Mouse (Mus musculus) megakaryocyte progenitor cell, adult 5-6 weeks (primary cell): ENCODE measurements around the gene Hoxb7. TPM values are rescaled to one million over a fixed set of nuclear protein-coding genes. Genes with fewer than 3 reads are reported as not detected.

Source experiments
- ATAC-seq: replicated peaks from 2 replicates; pipeline ENCODE4 v1.8.0; 2016; ENCODE audit warnings: mild to moderate bottlenecking, moderate TSS enrichment, inconsistent platforms; ENCODE audit not compliant: poor library complexity
- total RNA-seq, 2 experiments: library from RNA; stranded (forward) in 1 of 2; stranded (reverse) in 1 of 2; fragments of 157-497, 149-512 nt in 1 of 2; fragments of 200-1000 nt in 1 of 2; gene quantifications; 2 replicates each; pipeline versions ENCODE4 v1.2.3 to v1.2.4; 2015 to 2017

The Hoxb7 gene
- total RNA-seq, 2 experiments from 2014 or later = not detected

- no peak for ATAC-seq
Measured at GRCm38 (mm10) chr11:96313806-96314428, 27.5 kb downstream of the Hoxb7 start.

- ATAC-seq = peak; percentile 18; the same call in 1 of the 2 replicates
Measured at GRCm38 (mm10) chr11:96314671-96315343, 28.4 kb downstream of the Hoxb7 start.

- ATAC-seq = no peak
Measured at GRCm38 (mm10) chr11:96315344-96315681, 28.9 kb downstream of the Hoxb7 start.

GRCm38 (mm10) chr11:96316696-96317607, 30.5 kb downstream of the Hoxb7 start:
- no peak for ATAC-seq

- no peak for ATAC-seq
Measured at GRCm38 (mm10) chr11:96317608-96318367, 31.4 kb downstream of the Hoxb7 start, which contains the start of gene Hoxb4. Gene Hoxb4 (plus strand): TSS chr11:96318267.

- peak; percentile 75 for ATAC-seq
Measured at GRCm38 (mm10) chr11:96318368-96319070, 32.1 kb downstream of the Hoxb7 start.

GRCm38 (mm10) chr11:96319071-96319902, 32.9 kb downstream of the Hoxb7 start:
- no peak for ATAC-seq

- peak; percentile 62 for ATAC-seq
Measured at GRCm38 (mm10) chr11:96319910-96320309, 33.5 kb downstream of the Hoxb7 start.

- no peak for ATAC-seq
Measured at GRCm38 (mm10) chr11:96320688-96321087, 34.3 kb downstream of the Hoxb7 start.

GRCm38 (mm10) chr11:96321846-96322245, 35.4 kb downstream of the Hoxb7 start:
- no peak for ATAC-seq

- no peak for ATAC-seq
Measured at GRCm38 (mm10) chr11:96322738-96323137, 36.3 kb downstream of the Hoxb7 start.

GRCm38 (mm10) chr11:96323154-96323553, 36.7 kb downstream of the Hoxb7 start, which contains the start of gene Hoxb3:
Gene Hoxb3 (plus strand): TSS chr11:96323326.
- ATAC-seq = no peak

- ATAC-seq = no peak
Measured at GRCm38 (mm10) chr11:96324125-96324524, 37.7 kb downstream of the Hoxb7 start.

- ATAC-seq = no peak
Measured at GRCm38 (mm10) chr11:96324965-96325364, 38.5 kb downstream of the Hoxb7 start.

- no peak for ATAC-seq
Measured at GRCm38 (mm10) chr11:96325747-96326212, 39.4 kb downstream of the Hoxb7 start.

- no peak for ATAC-seq
Measured at GRCm38 (mm10) chr11:96326705-96327104, 40.3 kb downstream of the Hoxb7 start.

- no peak for ATAC-seq
Measured at GRCm38 (mm10) chr11:96327122-96327521, 40.7 kb downstream of the Hoxb7 start.

- ATAC-seq = no peak
Measured at GRCm38 (mm10) chr11:96327750-96328149, 41.3 kb downstream of the Hoxb7 start.

GRCm38 (mm10) chr11:96328605-96329004, 42.2 kb downstream of the Hoxb7 start:
- ATAC-seq = no peak
